Mouse (Mus musculus) urinary bladder, postnatal 10 days (tissue): ENCODE measurements around the gene Fry.

Source experiments
- DNase-seq: peaks from one replicate; pipeline ENCODE4 v3.0.0; 2022; ENCODE audit warnings: low spot score

Gene Fry

DNA sequence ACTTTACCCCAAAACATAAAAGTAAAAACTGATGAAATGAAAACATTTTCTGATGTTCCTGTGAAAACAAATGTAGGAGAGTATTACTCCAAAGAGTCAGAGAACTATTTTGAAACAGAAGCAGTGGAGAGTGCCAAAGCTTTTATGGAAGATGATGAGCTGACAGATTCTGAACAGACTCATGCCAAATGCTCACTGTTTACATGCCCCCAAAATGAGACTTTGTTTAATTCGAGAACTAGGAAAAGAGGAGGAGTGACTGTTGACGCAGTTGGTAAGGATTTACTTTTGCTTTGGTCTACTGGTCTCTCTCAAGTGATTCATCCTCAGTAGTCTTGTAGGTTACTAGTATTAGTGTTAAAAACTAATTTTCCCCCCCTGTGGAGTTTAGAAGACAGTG lies 424.7 kb downstream of the Fry start:
- no peak for DNase-seq
